Mouse (Mus musculus): Measurements from ENCODE around the gene Txnrd1.

- TF ChIP-seq CTCF (IDR thresholded peaks at IDR 0.05; ENCODE audit: low read depth) (no peak), EP300 (IDR thresholded peaks at IDR 0.05; ENCODE audit: low read depth) (no peak)
These were observed 38.0 kb upstream of the Txnrd1 start for GRCm38 (mm10) chr10:82795767-82796166.

Data from heart, postnatal 0 days (tissue).